Mouse (Mus musculus): Measurements from ENCODE around the gene 1810010D01Rik.

1810010D01Rik gene

DNA sequence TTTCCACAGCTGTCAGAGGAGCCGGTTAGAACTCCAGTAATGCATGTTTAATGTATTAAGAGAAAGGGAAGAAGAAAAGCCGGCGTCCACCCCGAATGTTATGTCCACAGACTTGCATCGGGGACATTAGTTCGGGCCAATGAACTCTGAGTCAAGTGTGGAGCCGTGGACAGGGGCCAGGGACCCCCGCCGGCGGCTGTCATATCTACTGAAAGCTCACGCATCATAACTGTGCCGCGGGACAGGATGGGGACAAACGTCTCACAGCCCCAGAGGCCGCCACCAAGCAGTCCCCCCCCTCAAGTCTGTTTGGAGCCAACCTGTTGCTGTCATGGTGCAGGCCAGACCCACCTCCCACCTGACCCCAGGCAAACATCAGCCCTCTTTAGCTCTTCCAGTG is 34.4 kb downstream of the 1810010D01Rik start:
- no peak for DNase-seq

DNA sequence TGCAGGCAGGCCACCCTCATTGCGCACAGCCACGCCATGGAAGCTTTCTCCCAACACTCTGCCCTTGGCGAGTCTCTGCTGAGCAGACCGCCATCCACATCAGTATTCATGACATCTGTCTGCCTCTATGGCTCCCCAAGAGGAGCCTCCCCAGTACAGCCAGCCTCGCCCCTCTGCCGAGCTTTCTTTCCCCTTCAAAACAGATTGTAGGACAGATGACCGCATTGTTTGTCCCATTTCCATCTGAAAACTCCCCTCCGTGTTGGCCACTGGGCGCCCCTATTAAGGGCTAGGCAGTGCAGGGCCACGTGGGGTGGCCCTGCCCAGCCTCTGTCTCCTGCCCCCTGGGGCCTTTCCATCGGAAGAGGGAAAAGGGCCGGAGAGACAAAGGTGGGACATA is 34.8 kb downstream of the 1810010D01Rik start:
- no peak for DNase-seq

DNA sequence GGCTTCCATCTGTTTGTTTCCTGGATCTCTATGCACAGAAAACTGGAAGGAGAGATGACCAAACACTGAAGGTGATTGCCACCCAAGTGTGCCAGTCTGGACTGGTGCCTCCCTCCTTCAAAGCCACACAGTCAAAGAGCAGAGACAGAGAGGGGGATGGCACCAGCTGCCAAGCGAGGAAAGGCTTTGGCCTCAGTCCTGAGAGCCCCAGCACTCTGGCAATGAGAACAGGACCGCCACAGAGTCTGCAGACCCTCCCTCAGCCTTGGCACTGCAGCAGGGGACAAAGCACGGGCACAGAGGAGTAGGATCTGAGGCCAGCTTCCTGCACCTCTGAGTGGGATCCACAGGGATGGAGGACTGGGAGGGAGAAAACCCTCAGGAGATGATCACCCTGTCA is 38.2 kb downstream of the 1810010D01Rik start:
- DNase-seq = no peak

DNA sequence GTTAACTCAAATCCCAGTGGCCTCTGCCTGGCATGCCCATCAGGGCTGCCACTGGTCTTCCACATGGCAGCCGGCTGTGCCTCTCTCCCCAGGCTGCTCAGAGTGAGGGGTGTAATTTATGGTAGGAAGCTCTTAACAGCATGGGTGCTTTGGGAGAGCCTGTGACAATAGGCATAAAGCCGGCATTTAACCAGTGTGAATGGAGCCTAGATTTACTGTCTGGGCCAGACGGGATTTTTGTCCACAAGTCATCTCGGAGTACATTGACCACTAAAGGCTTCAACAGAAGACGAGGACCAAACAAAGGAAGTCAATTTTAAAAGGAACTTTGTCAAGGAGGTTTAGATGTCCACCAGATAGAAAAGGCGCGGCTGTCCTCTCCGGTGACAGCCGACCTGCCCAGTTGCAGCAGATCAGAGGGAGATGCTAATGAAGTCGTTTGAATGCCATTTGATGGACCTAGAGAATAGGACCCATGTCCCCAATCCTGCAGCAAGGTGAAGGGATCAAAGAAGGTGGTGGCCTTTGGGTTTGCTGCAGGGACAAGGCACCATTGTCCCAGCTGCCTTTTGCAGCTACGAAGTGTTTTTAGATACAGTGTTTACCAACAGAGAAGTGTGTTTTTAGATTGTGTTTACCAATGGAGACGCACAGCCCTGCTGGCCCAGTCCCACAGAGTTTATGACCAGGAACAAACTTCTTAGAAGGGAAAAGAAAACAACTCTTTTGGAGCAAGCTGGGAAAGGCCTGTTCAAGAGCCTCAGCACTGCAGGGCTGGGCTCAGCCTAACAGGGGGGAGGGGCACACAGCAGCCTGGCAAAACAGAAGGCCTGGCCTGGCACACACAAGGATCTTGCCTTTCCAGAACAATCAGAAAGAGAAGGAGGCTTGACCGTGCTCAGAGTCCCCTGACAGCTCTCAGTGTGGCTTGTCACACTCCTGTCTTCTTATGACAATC is 48.4 kb downstream of the 1810010D01Rik start:
- DNase-seq = no peak
